Mouse (Mus musculus) myocyte (in vitro differentiated cells): ENCODE measurements at regions not wholly inside any gene's neighbourhood (a gene's known extent, or its start where the extent isn't known, plus 50 kb on each side); places are given as distances from the start of the nearest gene placed in this dataset.

Source experiments
- H3K27me3 ChIP-seq: one replicate; pipeline ENCODE4 v1.6.1; 2011; ENCODE audit not compliant: control insufficient read depth, insufficient read depth, insufficient read length
- H3K36me3 ChIP-seq: one replicate; pipeline ENCODE4 v1.6.1; 2011; ENCODE audit not compliant: control insufficient read depth, insufficient read depth
- H3K4me2 ChIP-seq: one replicate; pipeline ENCODE4 v1.6.1; 2011; ENCODE audit warnings: low read depth, control low read depth
- H3K4me3 ChIP-seq: one replicate; pipeline ENCODE4 v1.5.1; 2011; ENCODE audit warnings: mild to moderate bottlenecking, control low read depth, moderate library complexity
- H3K79me2 ChIP-seq: one replicate; pipeline ENCODE4 v1.6.1; 2011; ENCODE audit not compliant: control insufficient read depth, insufficient read depth
- H3ac ChIP-seq: one replicate; pipeline ENCODE4 v1.6.1; 2011; ENCODE audit not compliant: control insufficient read depth, insufficient read length
- CEBPB ChIP-seq: IDR thresholded peaks from 2 replicates; pipeline ENCODE4 v1.6.1; 2011; ENCODE audit warnings: mild to moderate bottlenecking, moderate library complexity; ENCODE audit not compliant: poor library complexity, insufficient read depth, severe bottlenecking
- E2F4 ChIP-seq: IDR thresholded peaks from one replicate; pipeline ENCODE4 v1.6.1; 2011; ENCODE audit warnings: mild to moderate bottlenecking, control low read depth, moderate library complexity; ENCODE audit not compliant: insufficient read depth
- MAX ChIP-seq: IDR thresholded peaks from one replicate; pipeline ENCODE4 v1.6.1; 2011; ENCODE audit warnings: low read depth, mild to moderate bottlenecking, control low read depth
- MYOD1 ChIP-seq, 3 experiments: IDR thresholded peaks; one replicate each; pipeline ENCODE4 v1.6.1; 2011; ENCODE audit warnings: control low read depth in 2 of 3, low read depth in 2 of 3, mild to moderate bottlenecking in 2 of 3, moderate library complexity in 1 of 3; ENCODE audit not compliant: insufficient read length in 2 of 3, control insufficient read depth in 1 of 3
- MYOG ChIP-seq, 3 experiments: IDR thresholded peaks; one replicate each; pipeline ENCODE4 v1.6.1; 2011; ENCODE audit warnings: control low read depth in 2 of 3, low read depth in 2 of 3, mild to moderate bottlenecking in 2 of 3; ENCODE audit not compliant: insufficient read length in 2 of 3, control insufficient read depth in 1 of 3, insufficient read depth in 1 of 3
- POLR2A ChIP-seq: IDR thresholded peaks from one replicate; pipeline ENCODE4 v1.6.1; 2011; ENCODE audit warnings: low read depth, mild to moderate bottlenecking, control low read depth, moderate library complexity; ENCODE audit not compliant: insufficient read length
- POLR2AphosphoS2 ChIP-seq: IDR thresholded peaks from one replicate; pipeline ENCODE4 v1.6.1; 2011; ENCODE audit warnings: low read depth, control low read depth; ENCODE audit not compliant: insufficient read length
- REST ChIP-seq: IDR thresholded peaks from one replicate; pipeline ENCODE4 v1.6.1; 2011; ENCODE audit warnings: mild to moderate bottlenecking, control low read depth, moderate library complexity; ENCODE audit not compliant: insufficient read depth, insufficient read length
- SRF ChIP-seq: IDR thresholded peaks from one replicate; pipeline ENCODE4 v1.6.1; 2011; ENCODE audit warnings: low read depth; ENCODE audit not compliant: control insufficient read depth, insufficient read length
- TCF12 ChIP-seq: IDR thresholded peaks from one replicate; pipeline ENCODE4 v1.6.1; 2011; ENCODE audit warnings: mild to moderate bottlenecking, control low read depth; ENCODE audit not compliant: poor library complexity, insufficient read depth, severe bottlenecking
- TCF3 ChIP-seq: IDR thresholded peaks from one replicate; pipeline ENCODE4 v1.6.1; 2011; ENCODE audit warnings: low read depth, control low read depth; ENCODE audit not compliant: insufficient read length
- USF1 ChIP-seq: IDR thresholded peaks from one replicate; pipeline ENCODE4 v1.6.1; 2011; ENCODE audit warnings: low read depth, mild to moderate bottlenecking, control low read depth, moderate library complexity

- no peak for TF ChIP-seq MAX
- TF ChIP-seq POLR2A = no peak
- TF ChIP-seq SRF = no peak
- TF ChIP-seq TCF3 = no peak
- TF ChIP-seq MYOD1 (IDR thresholded peaks at IDR 0.05; ENCODE audit: control insufficient read depth in 1 of 3, insufficient read length in 2 of 3, low read depth in 2 of 3) = no peak
- TF ChIP-seq MYOG (IDR thresholded peaks at IDR 0.05; ENCODE audit: control insufficient read depth in 1 of 3, insufficient read depth in 1 of 3, insufficient read length in 2 of 3, low read depth in 2 of 3) = no peak
- TF ChIP-seq TCF12 = no peak
- no peak for TF ChIP-seq REST
- no peak for TF ChIP-seq POLR2AphosphoS2
- no peak for TF ChIP-seq CEBPB
- TF ChIP-seq USF1 = no peak
- TF ChIP-seq E2F4 = no peak
- Histone ChIP-seq H3K79me2 (no peaks in the 10 kb centered on the region), H3K27me3 (no peaks in the 10 kb centered on the region), H3K36me3 (no peaks in the 10 kb centered on the region), H3ac (no peak overlapping the region), H3K4me2 (no peak overlapping the region), H3K4me3 (no peak overlapping the region)
These were observed 293.4 kb downstream of the Irx1 start for GRCm38 (mm10) chr13:71669956-71670739.

DNA sequence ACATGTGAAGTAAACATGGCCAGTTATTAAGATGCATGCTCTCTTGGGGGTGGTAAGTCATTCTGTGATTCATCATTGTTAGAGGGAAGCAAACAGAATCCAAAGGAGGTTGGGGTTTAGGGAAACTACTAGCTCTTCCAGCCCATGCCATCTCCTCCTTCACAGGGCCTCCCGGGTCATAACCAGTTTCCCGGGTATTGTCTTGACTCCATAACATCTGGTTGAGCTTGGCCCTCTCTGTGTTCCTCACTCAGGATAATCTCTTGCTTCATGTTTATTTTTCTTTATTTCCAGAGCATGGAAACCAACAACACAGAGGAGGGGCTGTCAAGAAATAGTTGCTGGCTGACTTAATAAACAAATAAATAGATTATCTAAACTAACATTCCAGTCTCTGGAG, 295.3 kb downstream of the Irx1 start:
- Histone ChIP-seq H3K27me3 (no peaks in the 10 kb centered on the region), H3K79me2 (no peaks in the 10 kb centered on the region), H3K36me3 (no peaks in the 10 kb centered on the region), H3K4me2 (no peak overlapping the region), H3K4me3 (no peak overlapping the region), H3ac (no peak overlapping the region)
- no peak for TF ChIP-seq POLR2AphosphoS2
- TF ChIP-seq SRF = no peak
- no peak for TF ChIP-seq TCF3
- TF ChIP-seq E2F4 = no peak
- no peak for TF ChIP-seq USF1
- no peak for TF ChIP-seq MYOD1 (IDR thresholded peaks at IDR 0.05; ENCODE audit: control insufficient read depth in 1 of 3, insufficient read length in 2 of 3, low read depth in 2 of 3)
- no peak for TF ChIP-seq MAX
- TF ChIP-seq MYOG (IDR thresholded peaks at IDR 0.05; ENCODE audit: control insufficient read depth in 1 of 3, insufficient read depth in 1 of 3, insufficient read length in 2 of 3, low read depth in 2 of 3) = no peak
- no peak for TF ChIP-seq CEBPB
- no peak for TF ChIP-seq REST
- no peak for TF ChIP-seq POLR2A
- no peak for TF ChIP-seq TCF12

GRCm38 (mm10) chr13:71665221-71665916, 298.2 kb downstream of the Irx1 start:
- no peaks in the 10 kb centered on the region for H3K79me2 ChIP-seq
- no peaks in the 10 kb centered on the region for H3K27me3 ChIP-seq
- H3ac ChIP-seq = no peak overlapping the region
- TF ChIP-seq REST = no peak
- no peak for TF ChIP-seq POLR2AphosphoS2
- TF ChIP-seq USF1 = no peak
- TF ChIP-seq TCF12 = no peak
- no peak for TF ChIP-seq SRF
- no peak for TF ChIP-seq MYOD1 (IDR thresholded peaks at IDR 0.05; ENCODE audit: control insufficient read depth in 1 of 3, insufficient read length in 2 of 3, low read depth in 2 of 3)
- TF ChIP-seq MAX = no peak
- no peak for TF ChIP-seq POLR2A
- no peaks in the 10 kb centered on the region for H3K36me3 ChIP-seq
- no peak overlapping the region for H3K4me3 ChIP-seq
- no peak overlapping the region for H3K4me2 ChIP-seq

- TF ChIP-seq POLR2A (no peak), MAX (no peak), REST (no peak), E2F4 (no peak), CEBPB (no peak), TCF12 (no peak), POLR2AphosphoS2 (no peak), MYOG (IDR thresholded peaks at IDR 0.05; ENCODE audit: control insufficient read depth in 1 of 3, insufficient read depth in 1 of 3, insufficient read length in 2 of 3, low read depth in 2 of 3) (no peak), MYOD1 (IDR thresholded peaks at IDR 0.05; ENCODE audit: control insufficient read depth in 1 of 3, insufficient read length in 2 of 3, low read depth in 2 of 3) (no peak), USF1 (no peak), TCF3 (no peak), SRF (no peak)
- no peak overlapping the region for H3K4me3 ChIP-seq
- H3K79me2 ChIP-seq = no peaks in the 10 kb centered on the region
- no peaks in the 10 kb centered on the region for H3K27me3 ChIP-seq
- H3K36me3 ChIP-seq = no peaks in the 10 kb centered on the region
- H3K4me2 ChIP-seq = no peak overlapping the region
- H3ac ChIP-seq = no peak overlapping the region
These were observed 305.6 kb downstream of the Irx1 start for GRCm38 (mm10) chr13:71657898-71658297.
